Mouse (Mus musculus) lung, postnatal 0 days (tissue): Measurements from ENCODE around the gene Nps. TPM values are rescaled to one million over a fixed set of nuclear protein-coding genes. Genes with fewer than 3 reads are reported as not detected.

Source experiments
- ATAC-seq: fragments of 200-750 bp; cut with Nextera tagmentation; 2 replicates; pipeline ENCODE4 v1.8.0; 2017; ENCODE audit warnings: moderate library complexity
- DNase-seq: peaks from one replicate; pipeline ENCODE4 v3.0.0-alpha.2; 2016; ENCODE audit warnings: low spot score
- H3K27ac ChIP-seq: fragments of 300-500 bp; sonication (generic); 2 replicates; pipeline ENCODE4 v1.5.1; 2014; ENCODE audit warnings: antibody characterized with exemption, mild to moderate bottlenecking, low read length, mixed read lengths
- H3K27me3 ChIP-seq: fragments of 300-500 bp; sonication (generic); replicated peaks from 2 replicates; pipeline ENCODE4 v1.6.1; 2014; ENCODE audit warnings: low read length, mixed read lengths; ENCODE audit not compliant: insufficient read depth
- H3K36me3 ChIP-seq: fragments of 300-500 bp; sonication (generic); 2 replicates; pipeline ENCODE4 v1.6.1; 2014; ENCODE audit warnings: low read length, mixed read lengths; ENCODE audit not compliant: insufficient read depth
- H3K4me1 ChIP-seq: fragments of 300-500 bp; sonication (generic); 2 replicates; pipeline ENCODE4 v1.6.1; 2014; ENCODE audit warnings: antibody characterized with exemption, low read depth, low read length, mixed read lengths; ENCODE audit not compliant: insufficient read depth
- H3K4me2 ChIP-seq: fragments of 300-500 bp; sonication (generic); replicated peaks from 2 replicates; pipeline ENCODE4 v1.6.1; 2014; ENCODE audit warnings: low read depth, mild to moderate bottlenecking, low read length, moderate library complexity, mixed read lengths
- H3K4me3 ChIP-seq: fragments of 300-500 bp; sonication (generic); 2 replicates; pipeline ENCODE4 v1.5.1; 2014; ENCODE audit warnings: low read depth, low read length
- H3K9ac ChIP-seq: fragments of 300-500 bp; sonication (generic); replicated peaks from 2 replicates; pipeline ENCODE4 v1.6.1; 2014; ENCODE audit warnings: low read depth, mild to moderate bottlenecking
- H3K9me3 ChIP-seq: fragments of 300-500 bp; sonication (generic); 2 replicates; pipeline ENCODE4 v1.6.1; 2016; ENCODE audit warnings: low read length, mixed read lengths
- CTCF ChIP-seq: IDR thresholded peaks from 2 replicates; pipeline ENCODE4 v1.5.1; 2016; ENCODE audit warnings: antibody characterized with exemption, mild to moderate bottlenecking
- EP300 ChIP-seq: IDR thresholded peaks from 2 replicates; pipeline ENCODE4 v1.6.1; 2016; ENCODE audit warnings: antibody characterized with exemption, mild to moderate bottlenecking, control low read depth
- WGBS: fragments of 180-500 bp; shearing (Covaris S2); extraction: QIAGEN DNeasy Blood & Tissue Kit; methylation state at CpG from one replicate; pipeline ENCODE4 v1.1.7; 2014; 5-methylcytosine and 5-hydroxymethylcytosine counted together
- polyA plus RNA-seq: library from polyadenylated mRNA; unstranded; fragments of >200 nt; fragmentation: Nextera tagmentation; extraction: Ambion mirVana; gene quantifications from 2 replicates; pipeline ENCODE4 v1.2.1, GENCODE M21; 2015

Nps gene
- polyA plus RNA-seq, 1 experiment from 2014 or later, result not detected

DNA sequence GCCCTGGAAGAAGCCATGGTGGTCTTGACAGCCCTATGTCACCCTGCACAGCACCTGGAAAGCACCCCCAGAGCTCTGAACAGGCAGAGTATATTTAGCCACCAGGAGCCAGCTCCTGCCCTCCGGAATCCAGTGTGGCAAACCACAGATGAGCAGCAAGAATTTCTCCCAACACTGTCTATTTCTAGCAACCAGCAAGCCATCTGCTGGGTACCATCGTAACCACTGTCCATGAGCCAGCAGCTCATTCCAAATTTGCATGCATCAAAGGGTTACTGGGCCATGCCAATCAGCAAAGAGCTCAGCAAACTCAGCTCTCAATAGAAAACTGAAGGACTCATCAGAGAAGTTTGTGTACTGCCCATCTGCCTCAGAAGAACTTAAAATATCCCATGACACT lies 46.0 kb downstream of the Nps start:
- Histone ChIP-seq H3K27ac (no peak overlapping the region), H3K4me2 (no peak overlapping the region), H3K4me3 (no peak overlapping the region), H3K9ac (no peak overlapping the region), H3K36me3 (no peaks in the 10 kb centered on the region), H3K4me1 (no peaks in the 10 kb centered on the region), H3K27me3 (no peaks in the 10 kb centered on the region), H3K9me3 (no peaks in the 10 kb centered on the region)
- no peak for TF ChIP-seq EP300
- no peak for TF ChIP-seq CTCF
- 94% methylated on average over 2 of the region's 2 CpGs for WGBS
- no peak for ATAC-seq
- DNase-seq, result no peak

Other genes with a start within 250 kb of the Nps start
- not detected in 2 replicates for gene Foxi2, start 151.6 kb downstream of the Nps start, polyA plus RNA-seq